Mouse (Mus musculus) heart, adult 9 months (tissue): Measurements from ENCODE around the gene Nat8f2.

ENCODE experiments used
- DNase-seq, 2 experiments: peaks; one replicate each; pipeline ENCODE4 v3.0.0; 2022; ENCODE audit warnings: low spot score in 2 of 2

The Nat8f2 gene

GRCm38 (mm10) chr6:85822286-85822685 lies 46.7 kb downstream of the Nat8f2 start:
- DNase-seq: no peak

- DNase-seq: no peak
Observed at GRCm38 (mm10) chr6:85820837-85821236, 48.1 kb downstream of the Nat8f2 start, which contains the start of the genes Nat8f6 and Nat8f5. TSS of gene Nat8f6 (minus strand) at chr6:85820954. TSS of gene Nat8f5 (minus strand) at chr6:85820972.

GRCm38 (mm10) chr6:85818338-85818737 lies 50.6 kb downstream of the Nat8f2 start:
- DNase-seq: no peak
